Mouse (Mus musculus): Measurements from ENCODE around the gene Gstm2. TPM values are rescaled to one million over a fixed set of nuclear protein-coding genes. Genes with fewer than 3 reads are reported as not detected.
"Not testable (repeated sequence)": the region's sequence is repeated elsewhere in the genome, so short reads cannot be mapped to it uniquely, and the experiment has no call there.

Gene Gstm2
- polyA plus RNA-seq, 1 experiment = 344 TPM

GRCm38 (mm10) chr3:107996576-107996975 lies 10.3 kb upstream of the Gstm2 start:
- no peaks in the 10 kb centered on the region for H3K27me3 ChIP-seq (ENCODE audit: control insufficient read depth, insufficient read depth, low read length)
- no peaks in the 10 kb centered on the region for H3K36me3 ChIP-seq (ENCODE audit: control insufficient read depth, insufficient read depth, low read length)
- TF ChIP-seq POLR2A (IDR thresholded peaks at IDR 0.05; ENCODE audit: control insufficient read depth, low read depth, low read length) (no peak), CTCF (IDR thresholded peaks at IDR 0.05; ENCODE audit: control insufficient read depth, insufficient read depth, insufficient replicate concordance, low read depth, low read length) (no peak)
- H3K4me1 ChIP-seq (ENCODE audit: control insufficient read depth, insufficient read depth, low read length) = no peaks in the 10 kb centered on the region; the same call in 1 of the 2 replicates
- no peak overlapping the region for H3K4me3 ChIP-seq (ENCODE audit: control insufficient read depth, low read depth, low read length)
- H3K27ac ChIP-seq (ENCODE audit: control insufficient read depth, insufficient read depth, low read depth, low read length) = no peak overlapping the region

- H3K4me1 ChIP-seq (ENCODE audit: control insufficient read depth, insufficient read depth, low read length); H3K27me3 ChIP-seq (ENCODE audit: control insufficient read depth, insufficient read depth, low read length); H3K4me3 ChIP-seq (ENCODE audit: control insufficient read depth, low read depth, low read length); H3K36me3 ChIP-seq (ENCODE audit: control insufficient read depth, insufficient read depth, low read length); H3K27ac ChIP-seq (ENCODE audit: control insufficient read depth, insufficient read depth, low read depth, low read length): not testable (repeated sequence)
Measured at GRCm38 (mm10) chr3:107995974-107996373, 9.7 kb upstream of the Gstm2 start.

GRCm38 (mm10) chr3:107985141-107985540 lies 1.1 kb downstream of the Gstm2 start:
- H3K4me1 ChIP-seq (ENCODE audit: control insufficient read depth, insufficient read depth, low read length); H3K36me3 ChIP-seq (ENCODE audit: control insufficient read depth, insufficient read depth, low read length); H3K27me3 ChIP-seq (ENCODE audit: control insufficient read depth, insufficient read depth, low read length): not testable (repeated sequence)
- peak overlapping the region; percentile 60 for H3K4me3 ChIP-seq (ENCODE audit: control insufficient read depth, low read depth, low read length)
- H3K27ac ChIP-seq (ENCODE audit: control insufficient read depth, insufficient read depth, low read depth, low read length) = peak overlapping the region; percentile 76

- no peaks in the 10 kb centered on the region; the same call in 1 of the 2 replicates for H3K4me1 ChIP-seq (ENCODE audit: control insufficient read depth, insufficient read depth, low read length)
- no peaks in the 10 kb centered on the region for H3K27me3 ChIP-seq (ENCODE audit: control insufficient read depth, insufficient read depth, low read length)
- TF ChIP-seq POLR2A (IDR thresholded peaks at IDR 0.05; ENCODE audit: control insufficient read depth, low read depth, low read length) (no peak), CTCF (IDR thresholded peaks at IDR 0.05; ENCODE audit: control insufficient read depth, insufficient read depth, insufficient replicate concordance, low read depth, low read length) (no peak)
- H3K27ac ChIP-seq (ENCODE audit: control insufficient read depth, insufficient read depth, low read depth, low read length) = peak overlapping the region; percentile 82
- H3K4me3 ChIP-seq (ENCODE audit: control insufficient read depth, low read depth, low read length) = no peak overlapping the region
- H3K36me3 ChIP-seq (ENCODE audit: control insufficient read depth, insufficient read depth, low read length) = no peaks in the 10 kb centered on the region
Measured at GRCm38 (mm10) chr3:107984471-107984870, 1.8 kb downstream of the Gstm2 start.

GRCm38 (mm10) chr3:107983771-107984170 lies 2.5 kb downstream of the Gstm2 start:
- TF ChIP-seq POLR2A (IDR thresholded peaks at IDR 0.05; ENCODE audit: control insufficient read depth, low read depth, low read length) (no peak), CTCF (IDR thresholded peaks at IDR 0.05; ENCODE audit: control insufficient read depth, insufficient read depth, insufficient replicate concordance, low read depth, low read length) (no peak)
- Histone ChIP-seq H3K27ac (ENCODE audit: control insufficient read depth, insufficient read depth, low read depth, low read length) (no peak overlapping the region), H3K4me1 (ENCODE audit: control insufficient read depth, insufficient read depth, low read length) (no peaks in the 10 kb centered on the region; the same call in 1 of the 2 replicates), H3K36me3 (ENCODE audit: control insufficient read depth, insufficient read depth, low read length) (no peaks in the 10 kb centered on the region), H3K4me3 (ENCODE audit: control insufficient read depth, low read depth, low read length) (no peak overlapping the region), H3K27me3 (ENCODE audit: control insufficient read depth, insufficient read depth, low read length) (no peaks in the 10 kb centered on the region)

GRCm38 (mm10) chr3:107982726-107983125 lies 3.5 kb downstream of the Gstm2 start:
- no peak for TF ChIP-seq CTCF (IDR thresholded peaks at IDR 0.05; ENCODE audit: control insufficient read depth, insufficient read depth, insufficient replicate concordance, low read depth, low read length)
- 0 out of 2 replicates have a peak, but pooled peaks have one; percentile 33 for TF ChIP-seq POLR2A (IDR thresholded peaks at IDR 0.05; ENCODE audit: control insufficient read depth, low read depth, low read length)
- Histone ChIP-seq H3K27ac (ENCODE audit: control insufficient read depth, insufficient read depth, low read depth, low read length) (peak overlapping the region; percentile 80), H3K36me3 (ENCODE audit: control insufficient read depth, insufficient read depth, low read length) (no peaks in the 10 kb centered on the region), H3K27me3 (ENCODE audit: control insufficient read depth, insufficient read depth, low read length) (no peaks in the 10 kb centered on the region), H3K4me1 (ENCODE audit: control insufficient read depth, insufficient read depth, low read length) (no peaks in the 10 kb centered on the region; the same call in 1 of the 2 replicates), H3K4me3 (ENCODE audit: control insufficient read depth, low read depth, low read length) (no peak overlapping the region)

- TF ChIP-seq POLR2A (IDR thresholded peaks at IDR 0.05; ENCODE audit: control insufficient read depth, low read depth, low read length) (no peak), CTCF (IDR thresholded peaks at IDR 0.05; ENCODE audit: control insufficient read depth, insufficient read depth, insufficient replicate concordance, low read depth, low read length) (no peak)
- no peaks in the 10 kb centered on the region; the same call in 1 of the 2 replicates for H3K4me1 ChIP-seq (ENCODE audit: control insufficient read depth, insufficient read depth, low read length)
- H3K27ac ChIP-seq (ENCODE audit: control insufficient read depth, insufficient read depth, low read depth, low read length) = peak overlapping the region; percentile 7; the same call in 1 of the 2 replicates
- no peaks in the 10 kb centered on the region for H3K27me3 ChIP-seq (ENCODE audit: control insufficient read depth, insufficient read depth, low read length)
- H3K36me3 ChIP-seq (ENCODE audit: control insufficient read depth, insufficient read depth, low read length) = no peaks in the 10 kb centered on the region
- H3K4me3 ChIP-seq (ENCODE audit: control insufficient read depth, low read depth, low read length) = no peak overlapping the region
Measured at GRCm38 (mm10) chr3:107981261-107981660, 5.0 kb downstream of the Gstm2 start.

- no peaks in the 10 kb centered on the region for H3K36me3 ChIP-seq (ENCODE audit: control insufficient read depth, insufficient read depth, low read length)
- H3K27ac ChIP-seq (ENCODE audit: control insufficient read depth, insufficient read depth, low read depth, low read length) = no peak overlapping the region
- H3K4me1 ChIP-seq (ENCODE audit: control insufficient read depth, insufficient read depth, low read length) = no peaks in the 10 kb centered on the region; the same call in 1 of the 2 replicates
- TF ChIP-seq POLR2A (IDR thresholded peaks at IDR 0.05; ENCODE audit: control insufficient read depth, low read depth, low read length) = no peak
- TF ChIP-seq CTCF (IDR thresholded peaks at IDR 0.05; ENCODE audit: control insufficient read depth, insufficient read depth, insufficient replicate concordance, low read depth, low read length) = no peak
- no peaks in the 10 kb centered on the region for H3K27me3 ChIP-seq (ENCODE audit: control insufficient read depth, insufficient read depth, low read length)
- no peak overlapping the region for H3K4me3 ChIP-seq (ENCODE audit: control insufficient read depth, low read depth, low read length)
Measured at GRCm38 (mm10) chr3:107977691-107978090, 8.6 kb downstream of the Gstm2 start.
